Mouse (Mus musculus): ENCODE data around the gene Ecm1. TPM values are rescaled to one million over a fixed set of nuclear protein-coding genes. Genes with fewer than 3 reads are reported as not detected.

Gene Ecm1
- 4.1 and 4.4 TPM in 2 replicates for polyA plus RNA-seq (2016; fragmentation: Nextera tagmentation; extraction: Ambion mirVana)

DNA sequence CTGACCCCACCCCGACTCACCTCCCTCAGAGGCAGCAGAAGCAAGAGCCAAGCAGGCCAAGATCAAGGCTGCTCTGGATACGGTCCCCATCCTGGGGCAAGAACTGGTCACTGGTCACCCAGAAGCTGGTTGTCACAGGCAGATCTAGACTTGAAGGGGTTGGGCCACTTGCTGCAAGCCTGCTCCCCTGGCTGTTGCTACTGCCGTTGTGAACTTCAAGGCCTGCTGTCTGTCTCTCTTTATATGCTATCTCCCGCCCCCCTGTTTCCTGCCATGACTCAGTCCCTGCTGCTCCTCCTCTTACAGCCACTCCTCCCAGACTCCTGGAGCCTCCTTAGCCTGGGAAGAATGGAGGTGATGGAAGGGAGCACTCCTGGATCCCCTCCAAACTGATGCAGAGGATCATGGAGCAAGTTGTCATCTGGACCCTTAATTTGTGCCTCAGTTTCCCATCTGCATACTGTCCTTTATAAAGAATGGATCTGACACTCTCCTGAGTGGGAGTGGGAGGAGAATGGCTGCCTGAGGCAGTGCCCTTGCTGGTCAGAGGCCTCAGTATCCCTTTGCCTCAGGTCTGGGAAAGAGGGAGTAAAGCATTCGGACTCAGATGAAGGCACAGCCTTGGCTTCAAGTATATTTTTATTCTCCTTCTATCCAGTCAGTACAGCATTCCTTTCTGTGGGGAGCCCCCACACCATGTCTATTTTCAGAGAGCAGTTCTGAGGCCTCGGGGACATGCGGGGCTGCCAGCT is at the start of gene Ecm1:
Gene Ecm1, minus strand, starts transcription at position 217 of the 752 bp plus-strand sequence.
- no peak within 1 kb of the TSS for H3K9ac ChIP-seq (replicated peaks)
- 75% methylated on average over 7 of the region's 7 CpGs for WGBS
- H3K27ac ChIP-seq = peak within 1 kb of the TSS; percentile 29; the same call in 1 of the 2 replicates
- no peak for ATAC-seq (ENCODE audit: insufficient number of reproducible peaks, insufficient read depth, low FRiP score, low TSS enrichment, low read depth)
- H3K9me3 ChIP-seq = no peaks in the 10 kb centered on the region
- H3K4me1 ChIP-seq (replicated peaks) = peaks cover 6% of the 10 kb centered on the region; the same call in 1 of the 2 replicates
- no peak within 1 kb of the TSS for H3K4me3 ChIP-seq (replicated peaks)
- H3K27me3 ChIP-seq = no peaks in the 10 kb centered on the region
- H3K36me3 ChIP-seq = peaks cover 90% of the 10 kb centered on the region
- no peak within 1 kb of the TSS for H3K4me2 ChIP-seq

DNA sequence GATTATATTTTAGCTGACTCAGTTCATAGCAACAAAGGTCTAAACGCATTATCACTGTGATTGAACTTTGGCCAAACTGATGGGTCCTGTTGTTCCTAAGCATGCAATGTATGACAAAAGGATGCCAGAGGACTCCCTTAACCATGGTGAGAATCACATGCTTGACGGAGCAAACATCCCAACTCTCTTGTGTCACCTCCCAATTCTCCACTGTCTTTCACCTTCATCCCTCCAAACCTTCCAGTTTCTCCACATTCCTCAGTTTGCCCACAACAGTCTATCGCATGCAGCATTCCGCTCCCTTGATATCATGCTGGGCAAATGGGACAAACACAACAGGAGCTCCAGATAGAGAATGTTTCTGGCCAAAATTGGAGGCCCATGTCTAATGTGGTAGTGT is 46.1 kb upstream of the Ecm1 start:
- no peak overlapping the region for H3K27ac ChIP-seq
- H3K4me1 ChIP-seq (replicated peaks) = no peaks in the 10 kb centered on the region
- no peak for ATAC-seq (ENCODE audit: insufficient number of reproducible peaks, insufficient read depth, low FRiP score, low TSS enrichment, low read depth)
- H3K9ac ChIP-seq (replicated peaks) = no peak overlapping the region
- no peaks in the 10 kb centered on the region for H3K9me3 ChIP-seq
- H3K4me3 ChIP-seq (replicated peaks) = no peak overlapping the region
- no peak overlapping the region for H3K4me2 ChIP-seq
- H3K27me3 ChIP-seq = no peaks in the 10 kb centered on the region
- H3K36me3 ChIP-seq = peaks cover 79% of the 10 kb centered on the region
- 94% methylated on average over 4 of the region's 4 CpGs for WGBS

DNA sequence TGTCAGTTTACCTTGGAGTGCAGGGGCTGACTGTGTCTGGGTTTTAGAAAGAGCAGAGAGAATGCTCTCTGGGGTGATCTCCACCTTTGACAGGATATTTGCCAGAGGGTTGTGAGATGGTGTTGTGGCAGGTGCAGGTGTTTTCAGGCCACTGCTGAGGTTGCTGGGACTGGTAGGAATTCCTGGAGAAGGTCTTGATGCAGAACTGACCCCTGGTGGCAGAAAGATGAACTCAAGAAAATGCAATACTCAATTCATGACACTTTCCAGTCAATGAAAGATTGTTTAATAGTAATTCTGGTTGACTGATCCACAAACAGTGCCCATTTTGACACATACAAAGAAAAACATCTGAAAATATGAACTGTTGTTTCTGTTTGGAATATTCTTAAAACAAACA is 32.6 kb upstream of the Ecm1 start:
- H3K27ac ChIP-seq = no peak overlapping the region
- no peaks in the 10 kb centered on the region for H3K27me3 ChIP-seq
- peaks cover 90% of the 10 kb centered on the region for H3K36me3 ChIP-seq
- H3K4me1 ChIP-seq (replicated peaks) = no peaks in the 10 kb centered on the region
- H3K4me3 ChIP-seq (replicated peaks) = no peak overlapping the region
- H3K9ac ChIP-seq (replicated peaks) = no peak overlapping the region
- no peaks in the 10 kb centered on the region for H3K9me3 ChIP-seq
- no peak overlapping the region for H3K4me2 ChIP-seq
- ATAC-seq (ENCODE audit: insufficient number of reproducible peaks, insufficient read depth, low FRiP score, low TSS enrichment, low read depth) = no peak

DNA sequence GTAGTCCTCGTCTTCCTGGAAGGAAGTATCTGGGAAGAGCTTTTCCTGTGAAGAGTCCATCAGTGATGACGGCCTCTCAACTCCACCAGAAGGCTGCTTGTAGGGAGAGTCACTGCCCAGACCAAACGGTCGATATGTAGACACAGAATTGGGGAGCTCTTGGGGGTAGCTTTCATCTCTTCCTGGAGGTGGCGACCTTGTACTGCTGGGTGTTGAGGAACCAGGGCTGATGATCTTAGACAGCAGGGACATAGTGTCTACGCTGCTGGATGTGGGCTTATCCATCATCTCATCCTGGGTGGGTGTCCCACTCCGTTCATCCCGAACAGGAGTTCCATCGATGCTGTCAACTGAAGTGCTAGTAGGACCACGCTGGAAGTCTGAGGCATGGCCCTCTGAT is 26.2 kb upstream of the Ecm1 start:
- Histone ChIP-seq H3K4me3 (replicated peaks) (no peak overlapping the region), H3K27me3 (no peaks in the 10 kb centered on the region), H3K4me1 (replicated peaks) (no peaks in the 10 kb centered on the region), H3K27ac (no peak overlapping the region), H3K4me2 (no peak overlapping the region), H3K36me3 (peaks cover 70% of the 10 kb centered on the region), H3K9me3 (no peaks in the 10 kb centered on the region), H3K9ac (replicated peaks) (no peak overlapping the region)
- ATAC-seq (ENCODE audit: insufficient number of reproducible peaks, insufficient read depth, low FRiP score, low TSS enrichment, low read depth) = no peak
- WGBS = 93% methylated on average over 10 of the region's 10 CpGs

DNA sequence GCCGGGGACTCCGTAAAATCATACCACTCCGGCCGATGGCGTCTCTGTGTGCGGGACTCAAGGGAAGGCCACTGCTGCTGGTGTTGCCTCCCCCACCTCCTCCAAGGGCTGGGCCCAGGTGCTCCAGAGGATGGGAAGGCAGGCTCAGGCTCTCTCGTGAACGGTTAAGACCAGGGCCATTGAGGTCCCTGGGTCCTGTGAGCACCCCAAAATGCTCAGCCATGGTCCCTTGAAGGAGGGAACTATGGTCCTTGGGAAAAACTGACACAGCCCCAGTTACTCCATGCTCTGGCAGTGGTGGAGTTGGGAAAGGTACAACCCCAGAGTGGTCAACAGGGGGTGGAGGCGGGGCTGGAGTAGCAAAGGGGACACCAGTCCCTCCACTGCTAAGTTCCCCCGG is 24.4 kb upstream of the Ecm1 start:
- 85% methylated on average over 10 of the region's 10 CpGs for WGBS
- Histone ChIP-seq H3K36me3 (peaks cover 55% of the 10 kb centered on the region), H3K4me2 (no peak overlapping the region), H3K27me3 (no peaks in the 10 kb centered on the region), H3K4me1 (replicated peaks) (no peaks in the 10 kb centered on the region), H3K9ac (replicated peaks) (no peak overlapping the region), H3K9me3 (no peaks in the 10 kb centered on the region), H3K4me3 (replicated peaks) (no peak overlapping the region), H3K27ac (0 out of 2 replicates have a peak overlapping the region, but pooled peaks have one; percentile 12)
- no peak for ATAC-seq (ENCODE audit: insufficient number of reproducible peaks, insufficient read depth, low FRiP score, low TSS enrichment, low read depth)

DNA sequence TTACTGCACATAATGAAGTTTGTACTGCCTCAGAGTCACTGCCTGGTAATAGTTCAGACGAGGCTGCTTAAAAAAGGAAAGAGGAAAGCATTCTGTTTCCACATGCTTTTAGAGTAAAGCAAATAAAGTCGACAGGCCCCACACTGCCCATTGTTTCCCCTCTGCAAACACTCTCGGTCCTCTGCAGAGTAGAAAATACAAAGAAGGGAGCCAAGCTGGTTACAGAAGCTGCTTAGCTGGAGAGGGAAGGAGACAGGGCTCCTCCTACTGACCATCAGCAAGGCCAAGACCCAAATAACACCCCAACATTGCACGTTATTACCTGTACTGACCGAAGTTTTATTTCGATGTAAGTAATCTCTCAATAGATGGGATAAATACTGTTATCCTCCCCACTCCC is 23.6 kb upstream of the Ecm1 start:
- WGBS = 77% methylated on average over 6 of the region's 6 CpGs
- Histone ChIP-seq H3K27me3 (no peaks in the 10 kb centered on the region), H3K9me3 (no peaks in the 10 kb centered on the region), H3K27ac (no peak overlapping the region), H3K36me3 (peaks cover 46% of the 10 kb centered on the region), H3K9ac (replicated peaks) (no peak overlapping the region), H3K4me1 (replicated peaks) (no peaks in the 10 kb centered on the region), H3K4me2 (no peak overlapping the region), H3K4me3 (replicated peaks) (no peak overlapping the region)
- no peak for ATAC-seq (ENCODE audit: insufficient number of reproducible peaks, insufficient read depth, low FRiP score, low TSS enrichment, low read depth)

DNA sequence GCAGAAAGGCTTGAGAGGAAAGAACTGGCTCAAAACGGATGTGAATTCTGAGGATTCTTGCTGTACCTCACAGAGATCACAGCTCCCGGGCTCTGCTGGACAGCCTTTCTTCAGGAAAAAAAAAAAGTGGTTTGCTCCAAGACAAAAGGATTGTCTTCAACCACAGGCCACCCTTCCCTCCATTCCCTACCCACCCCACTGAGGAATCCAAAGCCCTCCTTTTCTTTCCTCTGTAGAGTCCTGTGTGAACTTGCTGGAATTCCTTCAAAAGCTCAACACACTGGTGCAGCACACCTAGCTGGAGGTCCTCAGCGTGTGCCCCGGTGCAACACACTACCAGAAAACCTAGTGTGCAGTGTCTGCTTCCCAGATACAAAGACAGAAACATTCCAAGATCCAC is 22.4 kb upstream of the Ecm1 start:
- Histone ChIP-seq H3K27me3 (no peaks in the 10 kb centered on the region), H3K36me3 (peaks cover 35% of the 10 kb centered on the region), H3K9ac (replicated peaks) (no peak overlapping the region), H3K4me3 (replicated peaks) (no peak overlapping the region), H3K9me3 (no peaks in the 10 kb centered on the region), H3K4me1 (replicated peaks) (no peaks in the 10 kb centered on the region), H3K27ac (no peak overlapping the region), H3K4me2 (no peak overlapping the region)
- 86% methylated on average over 4 of the region's 4 CpGs for WGBS
- no peak for ATAC-seq (ENCODE audit: insufficient number of reproducible peaks, insufficient read depth, low FRiP score, low TSS enrichment, low read depth)

DNA sequence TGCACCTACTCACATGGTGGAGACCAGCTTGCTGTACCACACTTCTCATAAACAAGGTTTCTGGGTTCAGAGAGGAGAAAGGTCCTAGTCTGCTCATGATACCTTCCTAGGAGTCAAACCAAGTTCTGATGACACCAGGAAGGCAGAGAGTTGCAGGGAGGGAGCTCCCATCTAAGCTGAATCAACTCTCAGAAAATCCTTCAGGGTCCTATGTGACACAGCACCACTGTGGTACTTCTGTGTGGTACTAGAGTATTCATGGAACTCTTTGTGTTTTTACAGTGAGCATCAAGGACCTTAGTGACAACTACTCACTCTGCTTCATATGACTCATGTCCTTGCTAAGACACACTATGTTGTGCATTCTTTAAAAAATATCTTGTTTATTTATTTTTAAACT is 21.3 kb upstream of the Ecm1 start:
- Histone ChIP-seq H3K27me3 (no peaks in the 10 kb centered on the region), H3K4me3 (replicated peaks) (no peak overlapping the region), H3K9ac (replicated peaks) (no peak overlapping the region), H3K4me1 (replicated peaks) (no peaks in the 10 kb centered on the region), H3K9me3 (no peaks in the 10 kb centered on the region), H3K36me3 (peaks cover 25% of the 10 kb centered on the region), H3K27ac (no peak overlapping the region), H3K4me2 (no peak overlapping the region)
- no peak for ATAC-seq (ENCODE audit: insufficient number of reproducible peaks, insufficient read depth, low FRiP score, low TSS enrichment, low read depth)

DNA sequence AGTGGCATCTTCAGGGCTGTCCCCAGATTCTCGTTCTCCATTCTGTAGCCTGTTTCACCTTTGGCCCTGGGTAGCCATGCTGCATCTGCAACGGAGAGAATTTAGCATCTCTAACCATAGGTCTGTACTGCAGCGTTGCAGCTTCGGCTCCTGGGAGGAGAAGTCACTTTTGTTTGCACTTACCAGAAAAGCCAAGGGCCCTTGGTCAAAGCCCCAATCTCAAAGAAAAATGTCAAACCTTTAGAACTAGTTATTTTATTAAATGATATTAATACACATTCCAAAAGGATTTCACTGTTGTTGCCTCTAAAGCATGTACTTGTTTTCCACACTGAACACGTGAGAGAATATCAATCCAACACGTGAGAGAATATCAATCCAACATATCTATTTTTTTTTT is 20.7 kb upstream of the Ecm1 start, which contains the start of gene Tars2:
Gene Tars2, minus strand, starts transcription at position 101 of the 400 bp plus-strand sequence.
- 85% methylated on average over 6 of the region's 6 CpGs for WGBS

DNA sequence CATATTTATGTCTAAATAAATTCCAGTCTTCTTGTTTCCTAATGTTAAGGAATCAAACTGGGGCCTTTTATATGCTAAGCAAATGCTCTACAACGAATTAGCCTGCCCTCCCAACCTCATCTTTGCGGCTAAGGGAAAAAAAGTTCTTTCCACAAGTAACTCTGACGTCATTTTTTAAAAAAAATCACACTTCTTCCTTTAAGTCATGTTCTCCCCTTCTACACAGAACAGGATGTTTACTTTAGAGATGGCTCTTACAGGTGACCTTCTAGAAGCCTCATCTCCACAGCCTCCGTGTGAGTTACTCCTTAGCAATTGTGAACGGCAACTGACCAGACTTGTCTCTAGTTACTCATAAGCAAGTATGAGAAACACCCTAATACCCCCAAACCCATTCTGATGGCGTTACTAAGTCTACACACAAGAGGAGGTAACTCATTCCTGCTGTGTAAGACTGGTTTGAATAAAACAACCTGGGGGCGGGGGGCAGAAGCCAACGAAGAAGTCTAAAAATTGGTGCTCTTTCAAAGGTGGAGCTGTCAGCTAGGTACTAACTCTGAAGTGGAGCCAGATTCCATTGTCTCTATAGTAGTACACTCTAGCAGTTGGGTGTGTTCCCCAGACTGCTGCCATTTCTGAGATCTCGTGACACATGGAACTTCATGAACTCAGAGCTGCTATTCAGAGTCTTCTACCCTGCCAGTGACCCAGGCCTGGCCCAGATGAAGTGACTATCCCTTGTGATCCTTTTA is 19.3 kb upstream of the Ecm1 start:
- Histone ChIP-seq H3K4me2 (no peak overlapping the region), H3K4me3 (replicated peaks) (no peak overlapping the region), H3K9me3 (no peaks in the 10 kb centered on the region), H3K27me3 (no peaks in the 10 kb centered on the region), H3K9ac (replicated peaks) (no peak overlapping the region), H3K4me1 (replicated peaks) (peaks cover 5% of the 10 kb centered on the region; the same call in 1 of the 2 replicates), H3K36me3 (peaks cover 5% of the 10 kb centered on the region), H3K27ac (no peak overlapping the region)
- ATAC-seq (ENCODE audit: insufficient number of reproducible peaks, insufficient read depth, low FRiP score, low TSS enrichment, low read depth) = no peak
- 59% methylated on average over 9 of the region's 9 CpGs for WGBS

More for the DNA sequence above, 20.7 kb upstream of the Ecm1 start, which contains the start of gene Tars2:
- no peaks in the 10 kb centered on the region for H3K27me3 ChIP-seq
- H3K27ac ChIP-seq = no peak within 1 kb of the TSS
- no peak within 1 kb of the TSS for H3K4me3 ChIP-seq (replicated peaks)
- no peaks in the 10 kb centered on the region for H3K9me3 ChIP-seq
- ATAC-seq (ENCODE audit: insufficient number of reproducible peaks, insufficient read depth, low FRiP score, low TSS enrichment, low read depth) = no peak
- peaks cover 19% of the 10 kb centered on the region for H3K36me3 ChIP-seq
- H3K9ac ChIP-seq (replicated peaks) = no peak within 1 kb of the TSS
- H3K4me1 ChIP-seq (replicated peaks) = no peaks in the 10 kb centered on the region
- H3K4me2 ChIP-seq = no peak within 1 kb of the TSS

DNA sequence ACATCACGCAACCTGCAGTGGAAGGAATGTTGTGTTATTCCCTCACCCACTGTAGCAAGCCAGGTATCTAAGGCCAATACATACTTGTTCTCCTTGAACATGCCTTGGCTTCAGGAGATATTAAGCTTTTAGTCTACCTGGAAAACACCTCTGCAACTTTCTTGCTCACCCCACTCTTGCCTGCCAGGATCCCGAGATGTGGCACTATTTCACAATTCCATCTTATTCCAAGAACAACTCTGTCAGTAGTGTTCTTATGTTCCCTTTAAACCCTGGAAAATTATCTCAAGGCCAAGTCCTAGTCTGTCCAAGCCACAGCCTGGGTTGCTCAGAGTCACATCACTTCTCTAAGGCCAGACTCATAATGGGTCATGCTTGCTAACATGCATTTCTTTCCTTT is 17.4 kb upstream of the Ecm1 start:
- Histone ChIP-seq H3K4me1 (replicated peaks) (peaks cover 5% of the 10 kb centered on the region; the same call in 1 of the 2 replicates), H3K4me2 (no peak overlapping the region), H3K9ac (replicated peaks) (no peak overlapping the region), H3K36me3 (peaks cover 14% of the 10 kb centered on the region), H3K27me3 (no peaks in the 10 kb centered on the region), H3K4me3 (replicated peaks) (no peak overlapping the region), H3K27ac (no peak overlapping the region), H3K9me3 (no peaks in the 10 kb centered on the region)
- ATAC-seq (ENCODE audit: insufficient number of reproducible peaks, insufficient read depth, low FRiP score, low TSS enrichment, low read depth) = no peak
- 91% methylated on average over 2 of the region's 2 CpGs for WGBS

Measured in limb, embryonic 12.5 days (tissue).